Mouse (Mus musculus): Measurements from ENCODE around the gene Tedc2. TPM values are rescaled to one million over a fixed set of nuclear protein-coding genes. Genes with fewer than 3 reads are reported as not detected.

Tedc2 gene
- polyA plus RNA-seq, 1 experiment from 2014 or later, result 21.9 TPM

- Histone ChIP-seq H3K9ac (ENCODE audit: low read length) (no peak overlapping the region), H3K36me3 (ENCODE audit: control insufficient read depth, insufficient read depth, low read length) (no peaks in the 10 kb centered on the region), H3K4me1 (ENCODE audit: control insufficient read depth, insufficient read depth, low read length) (peaks cover 4% of the 10 kb centered on the region; the same call in 1 of the 2 replicates), H3K27me3 (ENCODE audit: control insufficient read depth, insufficient read depth, low read length) (no peaks in the 10 kb centered on the region), H3K9me3 (ENCODE audit: control insufficient read depth, low read length) (no peaks in the 10 kb centered on the region), H3K4me3 (ENCODE audit: low read depth, low read length) (no peak overlapping the region), H3K27ac (replicated peaks; ENCODE audit: low read depth, low read length) (no peak overlapping the region), H3K4me2 (ENCODE audit: low read depth, severe bottlenecking) (no peak overlapping the region)
- ATAC-seq (ENCODE audit: insufficient number of reproducible peaks, low FRiP score, low TSS enrichment, low read depth) (no peak), DNase-seq (ENCODE audit: low spot score) (no peak)
- 84% methylated on average over 5 of the region's 5 CpGs for WGBS
Measured at GRCm38 (mm10) chr17:24193769-24194168, 26.9 kb downstream of the Tedc2 start.

- ATAC-seq (ENCODE audit: insufficient number of reproducible peaks, low FRiP score, low TSS enrichment, low read depth) (no peak), DNase-seq (ENCODE audit: low spot score) (no peak)
- Histone ChIP-seq H3K27ac (replicated peaks; ENCODE audit: low read depth, low read length) (no peak overlapping the region), H3K36me3 (ENCODE audit: control insufficient read depth, insufficient read depth, low read length) (no peaks in the 10 kb centered on the region), H3K4me3 (ENCODE audit: low read depth, low read length) (no peak overlapping the region), H3K9ac (ENCODE audit: low read length) (no peak overlapping the region), H3K4me2 (ENCODE audit: low read depth, severe bottlenecking) (no peak overlapping the region), H3K27me3 (ENCODE audit: control insufficient read depth, insufficient read depth, low read length) (no peaks in the 10 kb centered on the region), H3K4me1 (ENCODE audit: control insufficient read depth, insufficient read depth, low read length) (peaks cover 4% of the 10 kb centered on the region; the same call in 1 of the 2 replicates), H3K9me3 (ENCODE audit: control insufficient read depth, low read length) (no peaks in the 10 kb centered on the region)
- WGBS, result 82% methylated on average over 8 of the region's 8 CpGs
Measured at GRCm38 (mm10) chr17:24193268-24193667, 27.4 kb downstream of the Tedc2 start.

GRCm38 (mm10) chr17:24192848-24193247 is 27.8 kb downstream of the Tedc2 start:
- no peaks in the 10 kb centered on the region for H3K27me3 ChIP-seq (ENCODE audit: control insufficient read depth, insufficient read depth, low read length)
- H3K4me3 ChIP-seq (ENCODE audit: low read depth, low read length), result no peak overlapping the region
- ATAC-seq (ENCODE audit: insufficient number of reproducible peaks, low FRiP score, low TSS enrichment, low read depth) (no peak), DNase-seq (ENCODE audit: low spot score) (no peak)
- 70% methylated on average over 8 of the region's 8 CpGs for WGBS
- no peak overlapping the region for H3K4me2 ChIP-seq (ENCODE audit: low read depth, severe bottlenecking)
- no peaks in the 10 kb centered on the region for H3K36me3 ChIP-seq (ENCODE audit: control insufficient read depth, insufficient read depth, low read length)
- H3K9me3 ChIP-seq (ENCODE audit: control insufficient read depth, low read length), result no peaks in the 10 kb centered on the region
- H3K4me1 ChIP-seq (ENCODE audit: control insufficient read depth, insufficient read depth, low read length), result peaks cover 4% of the 10 kb centered on the region; the same call in 1 of the 2 replicates
- no peak overlapping the region for H3K27ac ChIP-seq (replicated peaks; ENCODE audit: low read depth, low read length)
- H3K9ac ChIP-seq (ENCODE audit: low read length), result no peak overlapping the region

- no peak overlapping the region for H3K4me2 ChIP-seq (ENCODE audit: low read depth, severe bottlenecking)
- no peaks in the 10 kb centered on the region for H3K36me3 ChIP-seq (ENCODE audit: control insufficient read depth, insufficient read depth, low read length)
- no peaks in the 10 kb centered on the region for H3K27me3 ChIP-seq (ENCODE audit: control insufficient read depth, insufficient read depth, low read length)
- ATAC-seq (ENCODE audit: insufficient number of reproducible peaks, low FRiP score, low TSS enrichment, low read depth) (no peak), DNase-seq (ENCODE audit: low spot score) (no peak)
- H3K9me3 ChIP-seq (ENCODE audit: control insufficient read depth, low read length), result no peaks in the 10 kb centered on the region
- H3K9ac ChIP-seq (ENCODE audit: low read length), result no peak overlapping the region
- H3K27ac ChIP-seq (replicated peaks; ENCODE audit: low read depth, low read length), result no peak overlapping the region
- no peak overlapping the region for H3K4me3 ChIP-seq (ENCODE audit: low read depth, low read length)
- 72% methylated on average over 4 of the region's 4 CpGs for WGBS
- peaks cover 4% of the 10 kb centered on the region; the same call in 1 of the 2 replicates for H3K4me1 ChIP-seq (ENCODE audit: control insufficient read depth, insufficient read depth, low read length)
Measured at GRCm38 (mm10) chr17:24191481-24191880, 29.2 kb downstream of the Tedc2 start.

GRCm38 (mm10) chr17:24190934-24191333 is 29.7 kb downstream of the Tedc2 start:
- Histone ChIP-seq H3K4me3 (ENCODE audit: low read depth, low read length) (no peak overlapping the region), H3K36me3 (ENCODE audit: control insufficient read depth, insufficient read depth, low read length) (no peaks in the 10 kb centered on the region), H3K9ac (ENCODE audit: low read length) (no peak overlapping the region), H3K27ac (replicated peaks; ENCODE audit: low read depth, low read length) (no peak overlapping the region), H3K4me2 (ENCODE audit: low read depth, severe bottlenecking) (no peak overlapping the region), H3K4me1 (ENCODE audit: control insufficient read depth, insufficient read depth, low read length) (peaks cover 4% of the 10 kb centered on the region; the same call in 1 of the 2 replicates), H3K9me3 (ENCODE audit: control insufficient read depth, low read length) (no peaks in the 10 kb centered on the region), H3K27me3 (ENCODE audit: control insufficient read depth, insufficient read depth, low read length) (no peaks in the 10 kb centered on the region)
- 85% methylated on average over 2 of the region's 2 CpGs for whole genome bisulfite sequencing
- ATAC-seq (ENCODE audit: insufficient number of reproducible peaks, low FRiP score, low TSS enrichment, low read depth), result no peak
- no peak for DNase-seq (ENCODE audit: low spot score)

GRCm38 (mm10) chr17:24174259-24174658 is 46.4 kb downstream of the Tedc2 start:
- H3K4me3 ChIP-seq (ENCODE audit: low read depth, low read length), result no peak overlapping the region
- no peak overlapping the region for H3K27ac ChIP-seq (replicated peaks; ENCODE audit: low read depth, low read length)
- no peaks in the 10 kb centered on the region for H3K9me3 ChIP-seq (ENCODE audit: control insufficient read depth, low read length)
- H3K36me3 ChIP-seq (ENCODE audit: control insufficient read depth, insufficient read depth, low read length), result no peaks in the 10 kb centered on the region
- no peaks in the 10 kb centered on the region for H3K27me3 ChIP-seq (ENCODE audit: control insufficient read depth, insufficient read depth, low read length)
- no peak overlapping the region for H3K9ac ChIP-seq (ENCODE audit: low read length)
- H3K4me1 ChIP-seq (ENCODE audit: control insufficient read depth, insufficient read depth, low read length), result 0 out of 2 replicates have a peak, but pooled peaks cover 4% of the 10 kb centered on the region
- WGBS, result 85% methylated on average over 3 of the region's 3 CpGs
- no peak for DNase-seq (ENCODE audit: low spot score)
- no peak for ATAC-seq (ENCODE audit: insufficient number of reproducible peaks, low FRiP score, low TSS enrichment, low read depth)
- no peak overlapping the region for H3K4me2 ChIP-seq (ENCODE audit: low read depth, severe bottlenecking)

- Histone ChIP-seq H3K9ac (ENCODE audit: low read length) (no peak overlapping the region), H3K4me1 (ENCODE audit: control insufficient read depth, insufficient read depth, low read length) (0 out of 2 replicates have a peak, but pooled peaks cover 4% of the 10 kb centered on the region), H3K4me2 (ENCODE audit: low read depth, severe bottlenecking) (no peak overlapping the region), H3K4me3 (ENCODE audit: low read depth, low read length) (no peak overlapping the region), H3K27ac (replicated peaks; ENCODE audit: low read depth, low read length) (no peak overlapping the region), H3K36me3 (ENCODE audit: control insufficient read depth, insufficient read depth, low read length) (no peaks in the 10 kb centered on the region), H3K27me3 (ENCODE audit: control insufficient read depth, insufficient read depth, low read length) (no peaks in the 10 kb centered on the region), H3K9me3 (ENCODE audit: control insufficient read depth, low read length) (no peaks in the 10 kb centered on the region)
- WGBS, result 7% methylated on average over 3 of the region's 3 CpGs
- DNase-seq (ENCODE audit: low spot score) (peak; percentile 79), ATAC-seq (ENCODE audit: insufficient number of reproducible peaks, low FRiP score, low TSS enrichment, low read depth) (no peak)
Measured at GRCm38 (mm10) chr17:24173423-24173822, 47.2 kb downstream of the Tedc2 start.

GRCm38 (mm10) chr17:24171738-24172137 is 48.9 kb downstream of the Tedc2 start:
- Histone ChIP-seq H3K4me2 (ENCODE audit: low read depth, severe bottlenecking) (no peak overlapping the region), H3K9me3 (ENCODE audit: control insufficient read depth, low read length) (no peaks in the 10 kb centered on the region), H3K27ac (replicated peaks; ENCODE audit: low read depth, low read length) (no peak overlapping the region), H3K9ac (ENCODE audit: low read length) (no peak overlapping the region), H3K27me3 (ENCODE audit: control insufficient read depth, insufficient read depth, low read length) (no peaks in the 10 kb centered on the region), H3K4me1 (ENCODE audit: control insufficient read depth, insufficient read depth, low read length) (peaks cover 11% of the 10 kb centered on the region), H3K36me3 (ENCODE audit: control insufficient read depth, insufficient read depth, low read length) (peaks cover 8% of the 10 kb centered on the region; the same call in 1 of the 2 replicates), H3K4me3 (ENCODE audit: low read depth, low read length) (no peak overlapping the region)
- 85% methylated on average over 4 of the region's 4 CpGs for WGBS
- DNase-seq (ENCODE audit: low spot score) (no peak), ATAC-seq (ENCODE audit: insufficient number of reproducible peaks, low FRiP score, low TSS enrichment, low read depth) (no peak)

- Histone ChIP-seq H3K27ac (replicated peaks; ENCODE audit: low read depth, low read length) (no peak overlapping the region), H3K36me3 (ENCODE audit: control insufficient read depth, insufficient read depth, low read length) (peaks cover 9% of the 10 kb centered on the region; the same call in 1 of the 2 replicates), H3K9ac (ENCODE audit: low read length) (no peak overlapping the region), H3K4me2 (ENCODE audit: low read depth, severe bottlenecking) (no peak overlapping the region), H3K4me3 (ENCODE audit: low read depth, low read length) (no peak overlapping the region), H3K9me3 (ENCODE audit: control insufficient read depth, low read length) (no peaks in the 10 kb centered on the region), H3K27me3 (ENCODE audit: control insufficient read depth, insufficient read depth, low read length) (no peaks in the 10 kb centered on the region), H3K4me1 (ENCODE audit: control insufficient read depth, insufficient read depth, low read length) (peaks cover 11% of the 10 kb centered on the region)
- no peak for ATAC-seq (ENCODE audit: insufficient number of reproducible peaks, low FRiP score, low TSS enrichment, low read depth)
- DNase-seq (ENCODE audit: low spot score), result no peak
- WGBS, result 83% methylated on average over 5 of the region's 5 CpGs
Measured at GRCm38 (mm10) chr17:24170729-24171128, 49.9 kb downstream of the Tedc2 start.
